Mouse (Mus musculus): ENCODE measurements around the gene Brap. TPM values are rescaled to one million over a fixed set of nuclear protein-coding genes. Genes with fewer than 3 reads are reported as not detected.

Brap gene
- polyA plus RNA-seq, 1 experiment = 50.9 TPM

GRCm38 (mm10) chr5:121696761-121697160 lies 36.4 kb downstream of the Brap start:
- no peak overlapping the region for H3K4me3 ChIP-seq (ENCODE audit: insufficient read depth, low read depth, low read length)
- no peak overlapping the region for H3K27ac ChIP-seq (replicated peaks; ENCODE audit: low read depth, low read length)
- peaks cover 3% of the 10 kb centered on the region; the same call in 1 of the 2 replicates for H3K4me1 ChIP-seq (ENCODE audit: control insufficient read depth, insufficient read depth, insufficient read length, low read length)

- Histone ChIP-seq H3K27ac (replicated peaks; ENCODE audit: low read depth, low read length) (peak overlapping the region; percentile 21; the same call in 1 of the 2 replicates), H3K4me1 (ENCODE audit: control insufficient read depth, insufficient read depth, insufficient read length, low read length) (peaks cover 5% of the 10 kb centered on the region; the same call in 1 of the 2 replicates), H3K4me3 (ENCODE audit: insufficient read depth, low read depth, low read length) (no peak overlapping the region)
These were observed 39.5 kb downstream of the Brap start for GRCm38 (mm10) chr5:121699891-121700290.

- no peak overlapping the region for H3K4me3 ChIP-seq (ENCODE audit: insufficient read depth, low read depth, low read length)
- peaks cover 5% of the 10 kb centered on the region; the same call in 1 of the 2 replicates for H3K4me1 ChIP-seq (ENCODE audit: control insufficient read depth, insufficient read depth, insufficient read length, low read length)
- peak overlapping the region; percentile 64 for H3K27ac ChIP-seq (replicated peaks; ENCODE audit: low read depth, low read length)
These were observed 40.1 kb downstream of the Brap start for GRCm38 (mm10) chr5:121700496-121700895.

- peak overlapping the region; percentile 58 for H3K27ac ChIP-seq (replicated peaks; ENCODE audit: low read depth, low read length)
- peaks cover 5% of the 10 kb centered on the region; the same call in 1 of the 2 replicates for H3K4me1 ChIP-seq (ENCODE audit: control insufficient read depth, insufficient read depth, insufficient read length, low read length)
- H3K4me3 ChIP-seq (ENCODE audit: insufficient read depth, low read depth, low read length) = no peak overlapping the region
These were observed 40.9 kb downstream of the Brap start for GRCm38 (mm10) chr5:121701111-121701769.

- peaks cover 5% of the 10 kb centered on the region; the same call in 1 of the 2 replicates for H3K4me1 ChIP-seq (ENCODE audit: control insufficient read depth, insufficient read depth, insufficient read length, low read length)
- no peak overlapping the region for H3K27ac ChIP-seq (replicated peaks; ENCODE audit: low read depth, low read length)
- H3K4me3 ChIP-seq (ENCODE audit: insufficient read depth, low read depth, low read length) = no peak overlapping the region
These were observed 43.0 kb downstream of the Brap start for GRCm38 (mm10) chr5:121703341-121703740.

GRCm38 (mm10) chr5:121704512-121705248 lies 44.3 kb downstream of the Brap start:
- Histone ChIP-seq H3K27ac (replicated peaks; ENCODE audit: low read depth, low read length) (no peak overlapping the region), H3K4me1 (ENCODE audit: control insufficient read depth, insufficient read depth, insufficient read length, low read length) (peaks cover 5% of the 10 kb centered on the region; the same call in 1 of the 2 replicates), H3K4me3 (ENCODE audit: insufficient read depth, low read depth, low read length) (peak overlapping the region; percentile 39)

- H3K4me3 ChIP-seq (ENCODE audit: insufficient read depth, low read depth, low read length) = peak overlapping the region; percentile 22; the same call in 1 of the 2 replicates
- 0 out of 2 replicates have a peak, but pooled peaks cover 2% of the 10 kb centered on the region for H3K4me1 ChIP-seq (ENCODE audit: control insufficient read depth, insufficient read depth, insufficient read length, low read length)
- H3K27ac ChIP-seq (replicated peaks; ENCODE audit: low read depth, low read length) = peak overlapping the region; percentile 100
These were observed 50.0 kb downstream of the Brap start for GRCm38 (mm10) chr5:121710402-121710801.

GRCm38 (mm10) chr5:121710851-121711173 lies 50.4 kb downstream of the Brap start:
- 0 out of 2 replicates have a peak, but pooled peaks cover 6% of the 10 kb centered on the region for H3K4me1 ChIP-seq (ENCODE audit: control insufficient read depth, insufficient read depth, insufficient read length, low read length)
- peak overlapping the region; percentile 78 for H3K4me3 ChIP-seq (ENCODE audit: insufficient read depth, low read depth, low read length)
- peak overlapping the region; percentile 97 for H3K27ac ChIP-seq (replicated peaks; ENCODE audit: low read depth, low read length)

- Histone ChIP-seq H3K4me1 (ENCODE audit: control insufficient read depth, insufficient read depth, insufficient read length, low read length) (peaks cover 9% of the 10 kb centered on the region), H3K27ac (replicated peaks; ENCODE audit: low read depth, low read length) (peak within 1 kb of the TSS; percentile 100)
These were observed 51.0 kb downstream of the Brap start, which contains the start of gene Atxn2 for GRCm38 (mm10) chr5:121711174-121711927. TSS of gene Atxn2 (plus strand) at chr5:121711337.

GRCm38 (mm10) chr5:121711928-121712231 lies 51.5 kb downstream of the Brap start:
- H3K27ac ChIP-seq (replicated peaks; ENCODE audit: low read depth, low read length) = peak overlapping the region; percentile 83
- H3K4me3 ChIP-seq (ENCODE audit: insufficient read depth, low read depth, low read length) = peak overlapping the region; percentile 83
- peaks cover 12% of the 10 kb centered on the region for H3K4me1 ChIP-seq (ENCODE audit: control insufficient read depth, insufficient read depth, insufficient read length, low read length)

More at GRCm38 (mm10) chr5:121711174-121711927, 51.0 kb downstream of the Brap start, which contains the start of gene Atxn2:
- H3K4me3 ChIP-seq (ENCODE audit: insufficient read depth, low read depth, low read length) = peak within 1 kb of the TSS; percentile 83

- peak overlapping the region; percentile 83 for H3K27ac ChIP-seq (replicated peaks; ENCODE audit: low read depth, low read length)
- peaks cover 12% of the 10 kb centered on the region for H3K4me1 ChIP-seq (ENCODE audit: control insufficient read depth, insufficient read depth, insufficient read length, low read length)
- H3K4me3 ChIP-seq (ENCODE audit: insufficient read depth, low read depth, low read length) = peak overlapping the region; percentile 83
These were observed 52.0 kb downstream of the Brap start for GRCm38 (mm10) chr5:121712232-121712933.

GRCm38 (mm10) chr5:121712934-121713538 lies 52.7 kb downstream of the Brap start:
- H3K27ac ChIP-seq (replicated peaks; ENCODE audit: low read depth, low read length) = peak overlapping the region; percentile 54
- H3K4me1 ChIP-seq (ENCODE audit: control insufficient read depth, insufficient read depth, insufficient read length, low read length) = peaks cover 12% of the 10 kb centered on the region
- H3K4me3 ChIP-seq (ENCODE audit: insufficient read depth, low read depth, low read length) = peak overlapping the region; percentile 83

GRCm38 (mm10) chr5:121714331-121714730 lies 54.0 kb downstream of the Brap start:
- H3K4me3 ChIP-seq (ENCODE audit: insufficient read depth, low read depth, low read length) = peak overlapping the region; percentile 42
- H3K4me1 ChIP-seq (ENCODE audit: control insufficient read depth, insufficient read depth, insufficient read length, low read length) = peaks cover 14% of the 10 kb centered on the region
- H3K27ac ChIP-seq (replicated peaks; ENCODE audit: low read depth, low read length) = no peak overlapping the region; the same call in 1 of the 2 replicates

GRCm38 (mm10) chr5:121714928-121715327 lies 54.6 kb downstream of the Brap start:
- Histone ChIP-seq H3K4me1 (ENCODE audit: control insufficient read depth, insufficient read depth, insufficient read length, low read length) (peaks cover 14% of the 10 kb centered on the region), H3K27ac (replicated peaks; ENCODE audit: low read depth, low read length) (no peak overlapping the region), H3K4me3 (ENCODE audit: insufficient read depth, low read depth, low read length) (peak overlapping the region; percentile 42; the same call in 1 of the 2 replicates)
